Mouse (Mus musculus): Measurements from ENCODE around the gene Gnmt. TPM values are rescaled to one million over a fixed set of nuclear protein-coding genes. Genes with fewer than 3 reads are reported as not detected.
"Not testable (repeated sequence)": the region's sequence is repeated elsewhere in the genome, so short reads cannot be mapped to it uniquely, and the experiment has no call there.

Gene Gnmt
- polyA plus RNA-seq, 1 experiment from 2014 or later = 0.48 TPM

DNA sequence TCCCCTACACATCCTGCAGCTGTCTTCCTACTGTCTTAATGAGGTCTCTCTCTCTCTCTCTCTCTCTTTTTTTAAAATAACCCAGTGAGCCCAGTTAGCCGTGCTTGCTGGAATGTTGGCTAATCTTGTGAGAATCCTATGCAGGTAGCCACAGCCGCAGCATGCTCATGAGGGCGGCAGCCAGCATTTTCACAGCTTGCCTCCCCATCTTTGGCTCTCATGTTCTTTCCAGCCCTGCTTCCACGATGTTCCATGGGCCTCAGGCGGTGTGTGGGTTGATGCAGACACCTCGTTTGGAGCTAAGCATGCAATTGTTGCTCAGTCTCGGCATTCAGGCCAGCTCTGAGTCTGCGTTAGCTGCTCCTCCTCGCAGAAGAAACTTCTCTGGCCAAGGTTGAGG is 35.9 kb upstream of the Gnmt start:
- not testable (repeated sequence) for H3K9me3 ChIP-seq; H3K4me3 ChIP-seq (replicated peaks); ATAC-seq (ENCODE audit: insufficient number of reproducible peaks, insufficient read depth, low FRiP score, low TSS enrichment, low read depth); H3K4me1 ChIP-seq (replicated peaks); H3K4me2 ChIP-seq; H3K9ac ChIP-seq (replicated peaks); H3K36me3 ChIP-seq; H3K27me3 ChIP-seq; H3K27ac ChIP-seq
- WGBS = 68% methylated on average over 9 of the region's 9 CpGs

DNA sequence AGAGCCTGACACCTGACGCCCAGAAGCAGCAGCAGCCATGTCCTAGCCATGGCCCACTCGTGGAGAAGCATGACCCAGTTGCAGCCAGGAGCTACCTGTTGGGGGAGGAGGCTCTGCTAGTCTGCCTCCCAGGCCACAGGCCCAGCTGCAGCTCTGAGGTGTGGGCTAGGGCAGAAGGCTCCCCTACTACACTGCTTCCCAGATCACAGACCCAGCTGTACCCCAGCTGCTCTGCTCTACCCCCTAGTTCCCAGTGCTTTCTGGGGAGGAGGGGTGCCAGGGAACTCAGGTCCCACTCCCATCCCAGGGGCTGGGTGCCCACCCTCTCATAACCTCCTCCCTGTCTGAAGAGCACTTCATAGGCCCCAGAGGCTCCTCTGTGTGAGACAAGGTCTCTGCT is 34.6 kb upstream of the Gnmt start, which contains the start of gene Ptcra:
Gene Ptcra, minus strand, starts transcription at position 169 of the 400 bp plus-strand sequence.
- 61% methylated on average over 2 of the region's 2 CpGs for WGBS
- Histone ChIP-seq H3K4me3 (replicated peaks) (no peak within 1 kb of the TSS), H3K4me2 (no peak within 1 kb of the TSS), H3K36me3 (no peaks in the 10 kb centered on the region), H3K4me1 (replicated peaks) (0 out of 2 replicates have a peak, but pooled peaks cover 6% of the 10 kb centered on the region), H3K9me3 (no peaks in the 10 kb centered on the region), H3K9ac (replicated peaks) (no peak within 1 kb of the TSS), H3K27ac (no peak within 1 kb of the TSS), H3K27me3 (no peaks in the 10 kb centered on the region)
- no peak for ATAC-seq (ENCODE audit: insufficient number of reproducible peaks, insufficient read depth, low FRiP score, low TSS enrichment, low read depth)

DNA sequence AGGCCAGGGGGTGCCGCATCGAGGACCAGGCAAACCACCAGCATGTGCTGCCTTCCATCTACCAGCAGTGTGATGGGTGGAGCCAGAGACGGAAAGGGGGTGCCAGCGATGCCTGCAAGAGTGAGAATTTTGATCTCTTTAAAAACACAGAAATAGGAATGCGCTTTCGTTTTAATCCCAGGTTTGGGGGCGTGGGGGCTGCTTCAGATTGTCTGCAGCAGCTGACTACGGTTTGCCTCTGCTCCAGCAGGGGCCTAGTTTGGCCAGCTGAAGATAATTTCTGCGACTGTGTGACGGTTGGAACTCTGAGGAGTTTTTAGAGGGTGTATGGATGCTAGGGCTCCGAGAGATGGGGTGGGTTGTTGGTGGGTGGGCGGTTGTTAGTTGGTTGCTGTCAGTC is 29.8 kb upstream of the Gnmt start:
- Histone ChIP-seq H3K36me3 (no peaks in the 10 kb centered on the region), H3K27me3 (no peaks in the 10 kb centered on the region), H3K4me1 (replicated peaks) (peaks cover 8% of the 10 kb centered on the region), H3K27ac (no peak overlapping the region), H3K4me2 (no peak overlapping the region), H3K9ac (replicated peaks) (no peak overlapping the region), H3K4me3 (replicated peaks) (no peak overlapping the region), H3K9me3 (no peaks in the 10 kb centered on the region)
- no peak for ATAC-seq (ENCODE audit: insufficient number of reproducible peaks, insufficient read depth, low FRiP score, low TSS enrichment, low read depth)
- 82% methylated on average over 12 of the region's 12 CpGs for WGBS

DNA sequence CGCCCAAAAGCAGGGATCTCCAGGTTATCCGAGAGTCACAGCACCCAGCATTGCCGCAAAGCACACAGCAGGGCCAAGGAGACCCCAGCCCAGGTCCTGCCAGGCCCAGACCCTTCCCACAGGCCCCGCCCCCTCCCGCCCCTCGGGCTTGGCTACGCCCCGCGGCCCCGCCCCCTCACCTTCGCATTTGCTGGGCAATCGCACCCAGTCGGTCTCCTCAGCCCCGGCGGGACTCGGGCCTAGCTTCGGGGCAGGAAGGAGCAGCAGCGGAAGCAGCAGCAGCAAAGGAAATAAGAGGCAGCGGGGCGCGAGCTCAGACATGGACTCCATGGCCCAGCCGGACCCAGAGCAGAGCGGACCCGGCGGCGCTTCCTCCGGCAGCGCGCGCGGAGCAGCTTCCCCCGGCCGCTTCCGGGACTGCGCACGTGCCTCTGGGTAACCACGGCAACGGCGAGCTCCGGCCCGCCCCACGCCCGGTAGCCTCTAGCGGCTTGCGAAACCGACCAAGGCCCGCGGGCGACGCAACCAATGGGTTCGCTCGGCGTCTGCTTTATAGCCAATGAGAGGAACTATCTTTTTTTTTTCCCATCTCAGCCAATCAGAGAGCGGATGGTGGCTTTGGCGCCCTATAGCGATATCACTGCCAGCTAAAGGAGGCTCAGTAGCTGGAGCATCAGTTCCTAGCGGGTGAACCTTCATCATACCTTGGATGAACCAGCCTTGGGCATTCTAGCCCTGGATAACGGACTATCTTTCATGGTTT is 23.0 kb upstream of the Gnmt start, which contains the start of gene Cnpy3:
Gene Cnpy3, minus strand, starts transcription at position 421 of the 763 bp plus-strand sequence.
- under 1% methylated on average over 58 of the region's 58 CpGs for WGBS
- ATAC-seq (ENCODE audit: insufficient number of reproducible peaks, insufficient read depth, low FRiP score, low TSS enrichment, low read depth) = peak; percentile 94
- Histone ChIP-seq H3K36me3 (peaks cover 12% of the 10 kb centered on the region), H3K4me1 (replicated peaks) (peaks cover 22% of the 10 kb centered on the region), H3K9ac (replicated peaks) (peak within 1 kb of the TSS; percentile 74), H3K4me3 (replicated peaks) (peak within 1 kb of the TSS; percentile 77), H3K27me3 (no peaks in the 10 kb centered on the region), H3K27ac (peak within 1 kb of the TSS; percentile 92), H3K9me3 (no peaks in the 10 kb centered on the region), H3K4me2 (peak within 1 kb of the TSS; percentile 70)

DNA sequence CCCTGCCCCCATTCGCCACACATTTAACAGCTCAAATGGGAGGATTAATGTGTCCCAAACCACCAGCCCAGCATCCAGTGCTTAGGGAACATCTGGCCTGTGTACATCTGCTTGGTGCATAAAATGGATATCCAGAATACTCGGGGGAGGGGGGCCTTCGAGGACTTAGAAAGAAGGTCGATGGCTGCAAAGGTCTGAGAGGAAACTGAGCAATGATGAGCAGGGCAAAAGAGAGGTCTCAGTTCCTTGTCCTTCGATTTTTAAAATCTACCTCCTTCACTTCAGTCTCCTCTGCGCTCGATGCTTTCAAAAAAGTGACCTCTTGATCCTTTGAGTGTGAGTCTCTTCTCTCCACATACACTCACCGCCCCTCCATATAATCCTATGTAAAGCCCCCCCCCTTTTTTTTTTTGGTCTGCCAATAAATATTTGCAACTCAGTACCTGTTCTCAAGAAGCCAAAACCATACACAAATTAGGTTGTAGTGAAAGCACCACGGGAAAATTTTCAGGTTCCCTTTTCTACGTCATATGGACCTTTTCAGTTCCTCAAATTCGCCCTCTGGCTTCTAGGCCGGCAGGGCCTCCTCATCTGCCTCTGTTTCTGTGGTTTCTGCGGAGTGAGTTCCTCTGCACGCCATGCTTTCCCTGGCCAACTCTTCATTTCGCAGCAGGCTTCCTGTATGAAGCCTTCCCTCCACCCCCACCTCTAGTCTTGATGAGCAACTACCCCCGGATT is 22.3 kb upstream of the Gnmt start:
- Histone ChIP-seq H3K27ac (peak overlapping the region; percentile 92), H3K27me3 (no peaks in the 10 kb centered on the region), H3K9ac (replicated peaks) (peak overlapping the region; percentile 74), H3K4me3 (replicated peaks) (peak overlapping the region; percentile 77), H3K4me1 (replicated peaks) (peaks cover 16% of the 10 kb centered on the region), H3K9me3 (no peaks in the 10 kb centered on the region), H3K36me3 (peaks cover 20% of the 10 kb centered on the region), H3K4me2 (peak overlapping the region; percentile 70)
- no peak for ATAC-seq (ENCODE audit: insufficient number of reproducible peaks, insufficient read depth, low FRiP score, low TSS enrichment, low read depth)
- WGBS = 22% methylated on average over 16 of the region's 16 CpGs

DNA sequence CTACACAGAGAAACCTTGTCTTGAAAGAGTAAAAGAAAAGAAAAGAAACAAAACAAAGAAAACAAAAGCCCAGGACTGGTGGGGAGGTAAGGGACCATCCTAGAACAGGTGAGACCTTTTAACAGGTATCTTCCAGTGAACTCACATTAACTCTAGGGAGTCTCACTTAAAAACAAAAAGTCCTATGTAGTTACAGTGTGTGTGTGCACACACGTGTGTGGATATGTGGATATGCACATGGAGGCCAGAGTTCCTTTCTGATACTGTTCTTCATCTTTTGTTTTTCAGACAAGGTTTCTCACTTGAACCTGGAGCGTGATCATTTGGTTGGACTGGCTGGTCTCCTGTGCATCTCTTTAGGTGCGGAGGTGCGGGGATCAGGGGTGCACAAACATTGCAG is 21.6 kb upstream of the Gnmt start:
- 76% methylated on average over 4 of the region's 4 CpGs for WGBS
- Histone ChIP-seq H3K27me3 (no peaks in the 10 kb centered on the region), H3K36me3 (peaks cover 26% of the 10 kb centered on the region), H3K27ac (peak overlapping the region; percentile 92), H3K9ac (replicated peaks) (peak overlapping the region; percentile 74; the same call in 1 of the 2 replicates), H3K4me3 (replicated peaks) (peak overlapping the region; percentile 77), H3K4me1 (replicated peaks) (peaks cover 16% of the 10 kb centered on the region), H3K4me2 (peak overlapping the region; percentile 70), H3K9me3 (no peaks in the 10 kb centered on the region)
- no peak for ATAC-seq (ENCODE audit: insufficient number of reproducible peaks, insufficient read depth, low FRiP score, low TSS enrichment, low read depth)

DNA sequence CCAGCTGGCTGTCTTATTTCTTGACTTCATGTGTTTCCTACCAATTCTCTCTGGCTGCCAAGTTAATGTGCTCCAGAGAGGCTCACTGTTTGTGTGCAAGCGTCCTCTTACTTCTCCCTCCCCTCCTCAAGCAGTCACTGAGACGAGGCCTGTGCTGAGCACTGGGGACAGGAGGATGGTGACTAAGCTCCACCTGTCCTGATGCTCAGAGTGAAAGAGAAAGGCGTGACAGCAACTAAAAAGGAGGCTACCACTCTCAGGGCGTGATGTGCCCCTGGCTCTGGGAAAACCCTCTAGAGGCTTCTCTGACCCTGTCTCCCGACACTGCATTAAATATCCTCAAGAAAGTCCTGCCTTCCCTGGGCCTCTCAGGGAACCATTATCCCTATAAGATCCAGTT is 20.3 kb upstream of the Gnmt start:
- peaks cover 34% of the 10 kb centered on the region for H3K36me3 ChIP-seq
- no peak overlapping the region for H3K4me3 ChIP-seq (replicated peaks)
- H3K27ac ChIP-seq = no peak overlapping the region
- H3K4me2 ChIP-seq = no peak overlapping the region
- no peak overlapping the region for H3K9ac ChIP-seq (replicated peaks)
- H3K4me1 ChIP-seq (replicated peaks) = peaks cover 16% of the 10 kb centered on the region
- WGBS = 91% methylated on average over 5 of the region's 5 CpGs
- no peak for ATAC-seq (ENCODE audit: insufficient number of reproducible peaks, insufficient read depth, low FRiP score, low TSS enrichment, low read depth)
- H3K27me3 ChIP-seq = no peaks in the 10 kb centered on the region
- no peaks in the 10 kb centered on the region for H3K9me3 ChIP-seq

DNA sequence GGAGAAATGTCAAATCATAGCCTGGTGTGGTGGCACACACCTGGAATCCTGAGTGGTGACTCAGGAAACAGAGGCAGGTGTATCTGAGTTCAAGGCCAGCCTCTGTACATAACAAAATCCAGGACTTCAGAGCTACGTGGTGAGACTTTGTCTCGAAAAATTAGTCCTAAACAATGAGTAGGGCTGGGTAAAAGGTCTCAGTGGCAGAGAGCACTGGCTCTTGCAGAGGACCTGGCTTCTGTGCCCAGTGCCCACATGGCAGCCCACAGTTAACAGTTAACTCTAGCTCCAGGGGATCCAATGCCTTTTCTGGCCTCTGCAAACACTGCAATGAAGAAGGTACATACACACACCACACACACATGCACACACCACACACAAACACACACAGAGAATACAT is 18.8 kb upstream of the Gnmt start:
- Histone ChIP-seq H3K27me3 (no peaks in the 10 kb centered on the region), H3K9ac (replicated peaks) (no peak overlapping the region), H3K27ac (no peak overlapping the region), H3K4me1 (replicated peaks) (peaks cover 16% of the 10 kb centered on the region), H3K4me2 (no peak overlapping the region), H3K36me3 (peaks cover 48% of the 10 kb centered on the region), H3K9me3 (no peaks in the 10 kb centered on the region), H3K4me3 (replicated peaks) (no peak overlapping the region)
- 95% methylated on average over 2 of the region's 2 CpGs for WGBS
- ATAC-seq (ENCODE audit: insufficient number of reproducible peaks, insufficient read depth, low FRiP score, low TSS enrichment, low read depth) = no peak

DNA sequence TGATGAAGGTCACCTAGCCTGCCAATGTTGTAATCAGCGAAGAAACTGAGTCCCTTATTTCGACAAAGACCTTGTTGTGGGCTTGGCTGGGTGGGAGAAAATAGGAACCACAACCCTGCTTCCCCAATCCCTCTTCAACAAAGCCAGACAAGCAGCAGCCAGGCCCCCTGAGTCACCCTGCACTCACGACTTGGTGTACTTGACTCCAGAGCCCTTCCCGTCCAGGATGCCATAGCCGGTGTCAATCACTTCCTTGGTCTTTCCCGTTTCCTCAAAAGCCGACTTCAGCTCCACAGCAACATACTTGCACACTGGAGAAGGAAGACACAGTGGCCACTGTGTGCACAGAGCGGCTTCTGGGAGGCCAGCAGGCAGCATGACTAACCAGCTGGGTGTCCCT is 18.3 kb upstream of the Gnmt start:
- no peak for ATAC-seq (ENCODE audit: insufficient number of reproducible peaks, insufficient read depth, low FRiP score, low TSS enrichment, low read depth)
- H3K4me1 ChIP-seq (replicated peaks) = peaks cover 11% of the 10 kb centered on the region
- H3K9me3 ChIP-seq = no peaks in the 10 kb centered on the region
- H3K4me2 ChIP-seq = no peak overlapping the region
- 91% methylated on average over 8 of the region's 8 CpGs for WGBS
- no peak overlapping the region; the same call in 1 of the 2 replicates for H3K27ac ChIP-seq
- no peaks in the 10 kb centered on the region for H3K27me3 ChIP-seq
- no peak overlapping the region for H3K9ac ChIP-seq (replicated peaks)
- H3K4me3 ChIP-seq (replicated peaks) = no peak overlapping the region
- H3K36me3 ChIP-seq = peaks cover 54% of the 10 kb centered on the region

DNA sequence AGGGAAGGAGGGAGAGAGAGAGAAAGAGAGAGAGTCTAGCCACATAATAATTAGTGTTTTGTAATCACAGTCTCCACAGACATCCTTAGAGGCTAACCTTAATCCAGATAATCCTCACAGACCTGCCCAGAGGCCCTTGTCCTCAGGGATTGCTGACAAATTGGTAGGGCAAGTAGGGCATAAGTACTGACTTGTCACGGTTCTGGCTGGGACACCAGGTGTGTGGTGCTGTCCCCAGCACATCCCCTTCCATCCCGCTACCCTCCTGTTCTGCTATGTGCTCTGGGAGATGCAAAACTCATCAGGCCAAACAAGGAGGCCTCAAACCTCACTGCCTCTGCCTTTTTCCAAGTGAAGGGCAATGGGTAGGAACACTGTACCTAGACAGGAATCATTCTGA is 16.5 kb upstream of the Gnmt start:
- Histone ChIP-seq H3K36me3 (peaks cover 61% of the 10 kb centered on the region), H3K27ac (no peak overlapping the region), H3K4me1 (replicated peaks) (peaks cover 2% of the 10 kb centered on the region), H3K27me3 (no peaks in the 10 kb centered on the region), H3K9me3 (no peaks in the 10 kb centered on the region), H3K4me3 (replicated peaks) (no peak overlapping the region), H3K9ac (replicated peaks) (no peak overlapping the region), H3K4me2 (no peak overlapping the region)
- WGBS = 82% methylated on average over 2 of the region's 2 CpGs
- no peak for ATAC-seq (ENCODE audit: insufficient number of reproducible peaks, insufficient read depth, low FRiP score, low TSS enrichment, low read depth)

DNA sequence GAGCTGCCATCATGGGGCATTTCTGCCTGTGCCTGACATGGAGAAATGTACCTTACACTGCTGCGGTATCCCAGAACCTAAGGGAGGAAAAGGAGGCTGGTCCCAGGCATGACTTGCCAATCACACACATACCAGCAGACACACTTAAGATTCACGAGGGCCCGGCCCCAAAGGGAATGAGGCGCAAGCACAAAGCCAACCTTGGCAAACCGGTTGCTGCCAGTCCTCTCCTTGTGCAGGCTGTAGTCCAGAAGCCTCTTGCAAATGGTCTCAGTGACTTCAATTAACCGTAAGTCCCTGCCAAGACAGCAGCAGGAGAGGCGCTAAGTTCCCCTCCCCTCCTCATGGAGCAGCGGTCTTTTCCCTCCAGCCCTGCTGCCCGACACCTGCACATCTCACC is 14.0 kb upstream of the Gnmt start:
- H3K4me2 ChIP-seq = no peak overlapping the region
- no peak overlapping the region for H3K27ac ChIP-seq
- no peak overlapping the region for H3K9ac ChIP-seq (replicated peaks)
- no peaks in the 10 kb centered on the region for H3K4me1 ChIP-seq (replicated peaks)
- 82% methylated on average over 9 of the region's 9 CpGs for WGBS
- no peaks in the 10 kb centered on the region for H3K27me3 ChIP-seq
- H3K4me3 ChIP-seq (replicated peaks) = no peak overlapping the region
- no peak for ATAC-seq (ENCODE audit: insufficient number of reproducible peaks, insufficient read depth, low FRiP score, low TSS enrichment, low read depth)
- no peaks in the 10 kb centered on the region for H3K9me3 ChIP-seq
- H3K36me3 ChIP-seq = peaks cover 64% of the 10 kb centered on the region
